28 mouse cellular contexts compared by ENCODE assay signal in genomic region chr8:120093103-120093502, GRCm38 (mm10).
"Had no signal": no experiment of that assay in that cellular context is flagged by ENCODE, and none has a peak within 500 bp of the region (broad histone marks: within the 10 kb centered on the region; RNA-seq: fewer than 3 reads in every experiment).

No protein-coding gene starts in this region.

- H3K9ac ChIP-seq: embryonic facial prominence, embryonic 12.5 days; embryonic facial prominence, embryonic 13.5 days; embryonic facial prominence, embryonic 15.5 days; forebrain, embryonic 12.5 days; forebrain, embryonic 13.5 days; forebrain, embryonic 15.5 days; forebrain, postnatal 0 days had no signal

- H3K27me3 ChIP-seq: embryonic facial prominence, embryonic 12.5 days; embryonic facial prominence, embryonic 13.5 days; embryonic facial prominence, embryonic 15.5 days; forebrain, embryonic 12.5 days; forebrain, embryonic 13.5 days; forebrain, embryonic 15.5 days had no signal

- H3K4me2 ChIP-seq: embryonic facial prominence, embryonic 12.5 days; embryonic facial prominence, embryonic 13.5 days; embryonic facial prominence, embryonic 15.5 days; forebrain, embryonic 12.5 days; forebrain, embryonic 13.5 days; forebrain, embryonic 15.5 days had no signal

- DNase-seq: cerebellum, adult 18-20 months; cerebellum, adult 2 months; cerebellum, adult 8-10 months; cerebellum, adult 9-10 months; cerebellum, adult 9-11 months; cerebellum, postnatal 10 days; cerebellum, postnatal 14 days; cerebellum, postnatal 25 days; cerebellum, postnatal 36 days; embryo, embryonic 11 days; forebrain, postnatal 0 days; gastrocnemius, adult 2 months; gastrocnemius, postnatal 10 days; gastrocnemius, postnatal 14 days; gastrocnemius, postnatal 25 days; gastrocnemius, postnatal 36 days; heart, adult 11 months had no signal

- ATAC-seq: forebrain, embryonic 13.5 days; forebrain, embryonic 14.5 days; forebrain, embryonic 15.5 days; forebrain, embryonic 16.5 days; forebrain, postnatal 0 days had no signal

- H3K9me3 ChIP-seq: embryonic facial prominence, embryonic 10.5 days; embryonic facial prominence, embryonic 12.5 days; embryonic facial prominence, embryonic 13.5 days; embryonic facial prominence, embryonic 15.5 days; forebrain, embryonic 10.5 days; forebrain, embryonic 12.5 days; forebrain, embryonic 13.5 days; forebrain, embryonic 15.5 days had no signal

- H3K4me3 ChIP-seq: embryonic facial prominence, embryonic 10.5 days; embryonic facial prominence, embryonic 12.5 days; embryonic facial prominence, embryonic 13.5 days; embryonic facial prominence, embryonic 15.5 days; erythroblast, embryonic 14.5 days; forebrain, embryonic 10.5 days; forebrain, embryonic 12.5 days; forebrain, embryonic 13.5 days; forebrain, embryonic 15.5 days; gastrocnemius, adult 2 months had no signal

- H3K27ac ChIP-seq: embryonic facial prominence, embryonic 10.5 days; embryonic facial prominence, embryonic 12.5 days; embryonic facial prominence, embryonic 13.5 days; embryonic facial prominence, embryonic 15.5 days; forebrain, embryonic 10.5 days; forebrain, embryonic 12.5 days; forebrain, embryonic 13.5 days; forebrain, embryonic 15.5 days; gastrocnemius, adult 2 months had no signal

- H3K4me1 ChIP-seq: embryonic facial prominence, embryonic 12.5 days; embryonic facial prominence, embryonic 13.5 days; forebrain, embryonic 12.5 days; forebrain, embryonic 15.5 days had no signal
